Mouse (Mus musculus) lung, postnatal 36 days (tissue): ENCODE measurements at regions not wholly inside any gene's neighbourhood (a gene's known extent, or its start where the extent isn't known, plus 50 kb on each side); places are given as distances from the start of the nearest gene placed in this dataset.

Experiments
- DNase-seq: peaks from one replicate; pipeline ENCODE4 v3.0.0; 2022; ENCODE audit warnings: mixed read lengths

GRCm38 (mm10) chr3:65891594-65891993 is 66.5 kb downstream of the Ccnl1 start:
- peak; percentile 66 for DNase-seq

DNA sequence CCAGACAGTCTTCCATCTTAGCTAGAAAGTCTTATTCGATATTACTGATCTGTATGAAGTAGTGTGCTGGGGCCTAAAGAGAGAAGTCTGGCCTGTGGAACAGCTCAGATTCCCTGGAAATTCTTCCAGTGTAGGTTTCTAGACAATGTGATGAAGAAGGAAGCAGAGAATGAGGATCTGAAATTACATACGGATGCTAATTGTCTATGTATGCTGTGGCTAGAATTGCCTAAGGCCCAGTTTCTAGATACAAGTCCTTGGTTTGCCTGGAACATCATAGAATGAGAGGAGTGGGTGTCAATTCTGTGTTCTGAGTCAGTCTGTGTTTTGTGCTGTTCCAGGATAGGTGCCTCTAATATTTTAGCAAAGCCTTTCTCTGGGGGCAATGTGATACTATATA is 66.9 kb downstream of the Ccnl1 start:
- no peak for DNase-seq

DNA sequence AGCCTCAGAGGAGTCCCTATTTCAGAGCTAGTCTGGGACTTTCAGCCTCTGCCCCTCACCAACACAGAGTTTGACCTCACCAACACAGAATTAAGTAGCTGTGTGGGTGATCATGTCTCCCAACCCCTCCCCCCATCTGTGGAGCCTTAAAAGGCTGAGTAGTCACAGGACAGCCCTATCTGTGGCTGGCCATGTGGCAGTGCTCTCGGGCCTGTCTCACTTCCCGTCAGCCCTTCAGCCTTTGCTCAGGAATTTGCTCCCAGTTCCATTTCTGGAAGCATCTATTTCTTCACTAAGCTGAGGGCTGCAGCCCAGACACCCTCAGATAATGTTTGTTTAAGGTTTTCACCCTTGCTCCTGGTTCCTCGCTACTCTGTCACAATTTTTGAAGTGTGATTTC is 69.1 kb downstream of the Ccnl1 start:
- DNase-seq = no peak

GRCm38 (mm10) chr3:65884571-65885011 is 73.5 kb downstream of the Ccnl1 start:
- DNase-seq = peak; percentile 77

- no peak for DNase-seq
These were observed 75.9 kb downstream of the Ccnl1 start for GRCm38 (mm10) chr3:65882123-65882522.
